Mouse (Mus musculus) liver, postnatal 0 days (tissue): ENCODE measurements at regions not wholly inside any gene's neighbourhood (a gene's known extent, or its start where the extent isn't known, plus 50 kb on each side); places are given as distances from the start of the nearest gene placed in this dataset.

ENCODE experiments used
- ATAC-seq: fragments of 200-750 bp; cut with Nextera tagmentation; 2 replicates; pipeline ENCODE4 v1.8.0; 2017; ENCODE audit warnings: mild to moderate bottlenecking, moderate library complexity
- DNase-seq: peaks from one replicate; pipeline ENCODE4 v3.0.0-alpha.2; 2016
- H3K27ac ChIP-seq: fragments of 300-500 bp; sonication (generic); 2 replicates; pipeline ENCODE4 v1.5.1; 2014; ENCODE audit warnings: antibody characterized with exemption, moderate library complexity, mild to moderate bottlenecking, low read depth
- H3K27me3 ChIP-seq: fragments of 300-500 bp; sonication (generic); 2 replicates; pipeline ENCODE4 v1.6.1; 2014; ENCODE audit warnings: low read length, control low read depth, mixed read lengths; ENCODE audit not compliant: insufficient read depth
- H3K36me3 ChIP-seq: fragments of 300-500 bp; sonication (generic); replicated peaks from 2 replicates; pipeline ENCODE4 v1.6.1; 2014; ENCODE audit warnings: mild to moderate bottlenecking, control low read depth, low read length, moderate library complexity, mixed read lengths; ENCODE audit not compliant: insufficient read depth
- H3K4me1 ChIP-seq: fragments of 300-500 bp; sonication (generic); 2 replicates; pipeline ENCODE4 v1.6.1; 2014; ENCODE audit warnings: antibody characterized with exemption, mild to moderate bottlenecking, control low read depth; ENCODE audit not compliant: insufficient read depth
- H3K4me2 ChIP-seq: fragments of 300-500 bp; sonication (generic); 2 replicates; pipeline ENCODE4 v1.6.1; 2014; ENCODE audit warnings: low read depth, mild to moderate bottlenecking, low read length, moderate library complexity, mixed read lengths
- H3K4me3 ChIP-seq: fragments of 300-500 bp; sonication (generic); 2 replicates; pipeline ENCODE4 v1.5.1; 2014; ENCODE audit warnings: low read depth, low read length
- H3K9ac ChIP-seq: fragments of 300-500 bp; sonication (generic); replicated peaks from 2 replicates; pipeline ENCODE4 v1.6.1; 2014; ENCODE audit warnings: mild to moderate bottlenecking, moderate library complexity
- H3K9me3 ChIP-seq: fragments of 300-500 bp; sonication (generic); 2 replicates; pipeline ENCODE4 v1.6.1; 2016; ENCODE audit warnings: mild to moderate bottlenecking, control low read depth, low read length, mixed read lengths
- CTCF ChIP-seq: sonication (generic); IDR thresholded peaks from 2 replicates; pipeline ENCODE4 v1.5.1; 2016; ENCODE audit warnings: antibody characterized with exemption, low read depth
- EP300 ChIP-seq: IDR thresholded peaks from 2 replicates; pipeline ENCODE4 v1.6.1; 2016; ENCODE audit warnings: antibody characterized with exemption, low read depth, mild to moderate bottlenecking
- WGBS: fragments of 180-500 bp; shearing (Covaris S2); extraction: QIAGEN DNeasy Blood & Tissue Kit; methylation state at CpG from one replicate; pipeline ENCODE4 v1.1.7; 2014; ENCODE audit not compliant: insufficient replicate concordance; 5-methylcytosine and 5-hydroxymethylcytosine counted together

GRCm38 (mm10) chr9:68340921-68341320, 312.7 kb upstream of the Rora start:
- Histone ChIP-seq H3K4me2 (no peak overlapping the region), H3K27ac (no peak overlapping the region), H3K9me3 (no peaks in the 10 kb centered on the region), H3K27me3 (no peaks in the 10 kb centered on the region), H3K4me1 (no peaks in the 10 kb centered on the region), H3K9ac (no peak overlapping the region), H3K4me3 (no peak overlapping the region), H3K36me3 (no peaks in the 10 kb centered on the region)
- DNase-seq (no peak), ATAC-seq (no peak)
- WGBS: 36% methylated on average over 3 of the region's 3 CpGs
- TF ChIP-seq CTCF (no peak), EP300 (no peak)

- 72% methylated on average over 3 of the region's 3 CpGs for WGBS
- no peaks in the 10 kb centered on the region for H3K9me3 ChIP-seq
Observed at GRCm38 (mm10) chr9:68341511-68341910, 312.1 kb upstream of the Rora start.

GRCm38 (mm10) chr9:68347426-68347825, 306.2 kb upstream of the Rora start:
- H3K4me1 ChIP-seq: no peaks in the 10 kb centered on the region
- no peak overlapping the region for H3K4me2 ChIP-seq
- no peaks in the 10 kb centered on the region for H3K9me3 ChIP-seq
- 64% methylated on average over 6 of the region's 6 CpGs for WGBS
- H3K9ac ChIP-seq: no peak overlapping the region
- no peaks in the 10 kb centered on the region for H3K36me3 ChIP-seq
- TF ChIP-seq CTCF (no peak), EP300 (no peak)
- no peaks in the 10 kb centered on the region for H3K27me3 ChIP-seq
- ATAC-seq (no peak), DNase-seq (no peak)
- no peak overlapping the region for H3K4me3 ChIP-seq
- no peak overlapping the region for H3K27ac ChIP-seq

More at GRCm38 (mm10) chr9:68341511-68341910, 312.1 kb upstream of the Rora start:
- Histone ChIP-seq H3K36me3 (no peaks in the 10 kb centered on the region), H3K4me2 (no peak overlapping the region), H3K4me1 (no peaks in the 10 kb centered on the region), H3K27me3 (no peaks in the 10 kb centered on the region), H3K9ac (no peak overlapping the region), H3K4me3 (no peak overlapping the region), H3K27ac (no peak overlapping the region)
- DNase-seq (no peak), ATAC-seq (no peak)
- no peak for TF ChIP-seq CTCF
- no peak for TF ChIP-seq EP300

GRCm38 (mm10) chr9:68351466-68351865, 302.1 kb upstream of the Rora start:
- H3K36me3 ChIP-seq: no peaks in the 10 kb centered on the region
- TF ChIP-seq EP300: no peak
- no peak for TF ChIP-seq CTCF
- no peak overlapping the region for H3K27ac ChIP-seq
- DNase-seq (no peak), ATAC-seq (no peak)
- WGBS: 73% methylated on average over 4 of the region's 4 CpGs
- no peak overlapping the region for H3K4me3 ChIP-seq
- no peaks in the 10 kb centered on the region for H3K4me1 ChIP-seq
- H3K9ac ChIP-seq: no peak overlapping the region
- H3K4me2 ChIP-seq: no peak overlapping the region
- H3K9me3 ChIP-seq: no peaks in the 10 kb centered on the region
- H3K27me3 ChIP-seq: no peaks in the 10 kb centered on the region

GRCm38 (mm10) chr9:68354470-68354869, 299.1 kb upstream of the Rora start:
- DNase-seq: no peak
- TF ChIP-seq EP300 (no peak), CTCF (no peak)
- ATAC-seq: no peak
- Histone ChIP-seq H3K4me3 (no peak overlapping the region), H3K4me1 (no peaks in the 10 kb centered on the region), H3K9ac (no peak overlapping the region), H3K4me2 (no peak overlapping the region), H3K36me3 (no peaks in the 10 kb centered on the region), H3K27ac (no peak overlapping the region), H3K27me3 (no peaks in the 10 kb centered on the region), H3K9me3 (no peaks in the 10 kb centered on the region)
- 69% methylated on average over 4 of the region's 4 CpGs for WGBS

GRCm38 (mm10) chr9:68356078-68356477, 297.5 kb upstream of the Rora start:
- Histone ChIP-seq H3K36me3 (no peaks in the 10 kb centered on the region), H3K4me1 (no peaks in the 10 kb centered on the region), H3K4me3 (no peak overlapping the region), H3K9me3 (no peaks in the 10 kb centered on the region), H3K27me3 (no peaks in the 10 kb centered on the region), H3K4me2 (no peak overlapping the region), H3K27ac (no peak overlapping the region), H3K9ac (no peak overlapping the region)
- ATAC-seq: no peak
- 72% methylated on average over 4 of the region's 4 CpGs for WGBS
- no peak for DNase-seq
- no peak for TF ChIP-seq EP300
- TF ChIP-seq CTCF: no peak

GRCm38 (mm10) chr9:68357231-68357630, 296.4 kb upstream of the Rora start:
- no peaks in the 10 kb centered on the region for H3K9me3 ChIP-seq
- H3K9ac ChIP-seq: no peak overlapping the region
- no peaks in the 10 kb centered on the region for H3K36me3 ChIP-seq
- no peak overlapping the region for H3K4me3 ChIP-seq
- H3K27me3 ChIP-seq: no peaks in the 10 kb centered on the region
- TF ChIP-seq EP300 (no peak), CTCF (no peak)
- no peaks in the 10 kb centered on the region for H3K4me1 ChIP-seq
- no peak overlapping the region for H3K27ac ChIP-seq
- ATAC-seq (no peak), DNase-seq (no peak)
- WGBS: 60% methylated on average over 5 of the region's 5 CpGs
- H3K4me2 ChIP-seq: no peak overlapping the region
